Mouse (Mus musculus) adrenal gland, adult 8-10 months (tissue): ENCODE measurements around the gene Gm13040. TPM values are rescaled to one million over a fixed set of nuclear protein-coding genes. Genes with fewer than 3 reads are reported as not detected.
"Not testable (repeated sequence)": the region's sequence is repeated elsewhere in the genome, so short reads cannot be mapped to it uniquely, and the experiment has no call there.

Source experiments
- DNase-seq: peaks from one replicate; pipeline ENCODE4 v3.0.0; 2022
- total RNA-seq, 4 experiments: library from RNA; stranded (reverse); gene quantifications; 2 replicates each; pipeline ENCODE4 v1.2.4; 2022

Gene Gm13040
- not detected for total RNA-seq

- not testable (repeated sequence) for DNase-seq
Observed at GRCm38 (mm10) chr4:143535654-143536053, at the start of gene Gm13040. Gene Gm13040, plus strand, starts transcription at chr4:143535954.

- no peak for DNase-seq
Observed at GRCm38 (mm10) chr4:143511043-143511442, 24.7 kb upstream of the Gm13040 start, which contains the start of gene Gm13043. Gene Gm13043, plus strand, starts transcription at chr4:143511343.

GRCm38 (mm10) chr4:143551400-143551799, 15.6 kb downstream of the Gm13040 start, which contains the start of the genes BC080695 and Gm13057:
Gene BC080695, plus strand, starts transcription at chr4:143551700.
Gene Gm13057, plus strand, starts transcription at chr4:143551709.
- DNase-seq: not testable (repeated sequence)

Other genes starting within 250 kb of the Gm13040 start
- gene Pdpn, start 236.4 kb upstream of the Gm13040 start, total RNA-seq: 10 to 100 TPM in 2 of 4 experiments, 1 to 10 TPM in 2; 6.6 to 13.7 (median 10.0) TPM
- gene Lrrc38, start 186.2 kb upstream of the Gm13040 start, total RNA-seq: under 1 TPM; 0.29 to 0.70 (median 0.45) TPM
- gene Pramel1, start 141.5 kb upstream of the Gm13040 start, total RNA-seq: not detected
- 10 to 100 TPM; 12.1 to 15.1 (median 14.6) TPM for gene Pramef8, start 123.5 kb upstream of the Gm13040 start, total RNA-seq
- not detected for gene Oog4, start 85.6 kb upstream of the Gm13040 start, total RNA-seq
- gene Gm13043, start 24.6 kb upstream of the Gm13040 start, total RNA-seq: not detected
- not detected for gene BC080695, start 15.7 kb downstream of the Gm13040 start, total RNA-seq
- gene Gm13057, start 15.8 kb downstream of the Gm13040 start, total RNA-seq: not detected
- gene Gm13083, start 79.0 kb downstream of the Gm13040 start, total RNA-seq: not detected
- gene Gm13088, start 121.3 kb downstream of the Gm13040 start, total RNA-seq: not detected
- not detected for gene Gm13089, start 166.8 kb downstream of the Gm13040 start, total RNA-seq
- gene Gm13078, start 183.5 kb downstream of the Gm13040 start, total RNA-seq: not detected